Mouse (Mus musculus): ENCODE data around the gene Rabggta. TPM values are rescaled to one million over a fixed set of nuclear protein-coding genes. Genes with fewer than 3 reads are reported as not detected.

Gene Rabggta
- 23.7 and 38.4 TPM in 2 replicates for total RNA-seq (2023)

DNA sequence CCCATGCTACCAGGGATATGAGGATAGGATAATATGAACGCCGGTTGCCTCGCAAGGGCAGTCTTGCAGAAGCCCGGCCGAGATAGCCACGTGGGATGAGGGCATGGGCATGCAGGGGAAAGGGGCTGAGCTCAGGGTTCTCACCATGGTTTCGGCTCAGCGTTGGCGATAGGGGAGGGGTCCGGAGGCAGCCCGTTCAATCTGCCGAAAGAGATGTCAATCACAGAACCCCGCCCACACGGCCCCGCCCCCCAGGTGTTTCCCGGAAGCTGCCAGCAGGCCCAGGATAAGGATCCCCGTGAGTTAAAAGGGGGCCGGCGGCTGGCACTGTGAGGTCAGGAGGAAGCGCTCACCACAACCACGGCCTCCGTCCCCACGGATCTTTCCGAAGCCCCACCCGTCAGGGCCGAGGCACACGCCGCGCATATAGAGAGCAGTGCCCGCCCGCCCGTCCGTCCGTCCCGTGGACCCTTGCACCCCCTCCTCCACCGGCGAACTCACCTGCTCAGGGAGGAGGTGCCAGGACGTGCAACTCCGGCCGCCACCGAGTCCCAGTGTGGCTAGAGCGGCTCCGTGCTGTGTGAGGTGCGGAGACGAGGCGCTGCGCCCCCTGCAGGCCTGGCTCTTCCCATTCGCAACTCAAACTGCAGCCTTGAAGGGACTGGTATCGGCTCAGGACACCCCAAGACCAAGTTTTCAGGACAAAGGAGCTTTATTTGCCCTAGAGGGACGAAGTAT lies at the start of gene Rabggta:
TSS of gene Rabggta (minus strand) at position 564 of the 738 bp plus-strand sequence.

DNA sequence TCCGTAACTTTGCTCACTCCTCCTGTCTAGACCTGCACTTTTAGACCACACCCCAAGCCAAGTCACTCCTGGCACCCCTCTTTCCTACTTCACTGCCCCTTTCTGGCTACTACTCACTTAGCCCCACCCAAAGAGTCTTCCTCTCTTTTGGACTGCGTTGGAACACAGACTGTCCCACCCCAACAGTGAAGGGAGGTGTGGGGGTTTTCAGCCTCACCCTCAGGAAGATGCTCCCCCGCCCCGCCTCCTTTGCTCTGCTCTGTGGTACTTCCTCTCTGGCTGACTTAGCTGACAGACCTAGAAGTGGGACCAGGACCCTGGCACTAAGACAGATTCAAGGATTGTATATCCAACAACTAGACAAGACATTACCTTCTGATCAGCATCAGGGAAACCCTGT lies 43.6 kb upstream of the Rabggta start, which contains the start of gene Ltb4r1:
TSS of gene Ltb4r1 (plus strand) at position 267 of the 400 bp plus-strand sequence.

DNA sequence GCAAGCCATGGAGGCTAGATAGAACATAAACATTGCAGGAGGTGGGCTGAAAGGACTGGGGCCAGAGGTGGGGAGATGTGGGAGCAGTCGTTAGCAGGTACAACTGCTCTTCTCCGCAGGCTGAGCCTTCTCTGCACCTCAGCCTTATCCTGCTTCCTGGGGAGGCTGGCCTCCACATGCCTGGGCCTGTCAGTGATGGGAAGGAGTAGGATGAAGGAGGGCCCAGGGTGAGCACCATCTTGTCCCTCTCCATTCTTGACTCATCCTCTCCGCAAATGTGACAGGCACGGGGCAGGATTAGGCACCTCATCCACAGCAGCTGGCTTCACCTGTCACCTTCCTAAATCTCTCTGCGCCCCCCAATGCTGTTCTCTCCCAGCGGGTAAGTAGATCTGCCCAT lies 39.1 kb upstream of the Rabggta start, which contains the start of gene Ltb4r2:
TSS of gene Ltb4r2 (plus strand) at position 266 of the 400 bp plus-strand sequence.

DNA sequence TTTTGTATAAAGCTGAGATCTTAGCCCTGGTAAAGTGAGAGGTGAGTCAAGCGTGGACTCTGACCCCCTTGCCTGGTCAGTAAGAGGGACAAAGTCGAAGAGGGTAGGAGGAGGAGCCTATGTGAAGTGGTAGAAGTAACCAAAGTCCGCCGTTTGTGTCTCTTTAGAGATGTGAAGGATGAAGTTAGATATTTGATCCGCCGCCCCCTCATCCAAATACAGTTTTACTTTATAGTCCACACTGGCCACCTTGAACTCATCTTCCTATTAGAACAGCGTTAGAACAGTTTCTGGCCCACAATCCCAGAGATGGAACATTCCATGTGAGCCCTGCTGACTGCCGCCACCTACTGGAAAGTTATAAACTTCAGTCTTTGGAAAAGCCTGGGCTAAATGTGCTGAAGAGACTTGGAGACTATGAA lies 36.3 kb upstream of the Rabggta start, which contains the start of gene Cideb:
TSS of gene Cideb (minus strand) at position 96 of the 422 bp plus-strand sequence.

DNA sequence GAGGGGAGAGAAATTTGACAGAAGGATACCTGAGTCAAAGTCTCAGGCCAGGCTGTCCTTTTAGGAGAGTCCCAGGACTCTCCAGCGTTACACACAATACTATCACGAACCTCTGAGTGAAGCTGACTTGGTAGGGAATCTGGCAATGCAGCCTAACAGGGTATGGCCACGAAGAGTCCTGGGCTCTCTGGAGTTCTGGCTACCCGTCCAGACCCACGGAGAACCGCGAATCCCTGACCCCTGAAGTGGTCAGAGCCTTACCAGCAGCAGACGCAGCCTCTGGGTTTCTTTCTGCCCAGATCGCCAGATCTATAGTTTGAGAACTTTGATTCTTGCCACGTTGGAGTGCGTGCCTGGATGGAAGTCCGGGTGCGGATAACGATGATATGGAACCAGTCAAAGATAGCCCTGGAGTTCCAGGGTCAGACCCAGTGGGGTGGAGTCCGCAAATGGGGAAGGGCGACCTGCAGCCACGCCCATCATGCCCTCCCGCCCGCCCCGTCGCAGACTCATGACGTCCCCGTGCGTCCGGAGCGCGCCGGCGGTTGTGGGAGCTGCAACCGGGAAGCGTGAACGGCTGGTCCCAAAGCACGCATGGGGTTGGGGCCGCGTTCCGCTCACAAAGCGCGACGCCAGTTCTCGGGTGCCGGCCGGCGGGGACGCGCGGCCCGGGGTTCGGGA lies 23.3 kb upstream of the Rabggta start, which contains the start of the genes Dhrs1 and Nop9:
TSS of gene Dhrs1 (minus strand) at position 511 of the 681 bp plus-strand sequence.
TSS of gene Nop9 (plus strand) at position 514 of the 681 bp plus-strand sequence.

DNA sequence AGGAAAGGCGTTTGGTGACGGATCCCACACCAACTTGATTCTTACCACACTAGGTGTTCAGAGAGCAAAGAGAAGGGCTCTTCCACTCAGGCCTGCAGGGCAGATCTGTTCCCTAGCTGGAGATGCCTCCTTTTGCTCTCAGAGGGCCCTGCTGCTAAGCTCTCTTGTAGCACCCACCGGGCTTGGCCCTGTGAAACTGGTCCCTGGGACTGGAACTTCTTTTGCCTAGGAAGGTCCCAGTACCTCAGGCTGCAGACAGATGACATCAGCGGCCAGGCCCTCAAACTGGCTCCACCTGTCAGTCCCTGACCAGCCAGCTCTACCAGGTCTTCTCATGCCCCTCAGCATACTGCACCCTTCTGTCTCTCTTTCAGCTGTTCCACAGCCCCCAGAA lies 8.3 kb downstream of the Rabggta start, which contains the start of gene Tgm1:
TSS of gene Tgm1 (minus strand) at position 198 of the 394 bp plus-strand sequence.

DNA sequence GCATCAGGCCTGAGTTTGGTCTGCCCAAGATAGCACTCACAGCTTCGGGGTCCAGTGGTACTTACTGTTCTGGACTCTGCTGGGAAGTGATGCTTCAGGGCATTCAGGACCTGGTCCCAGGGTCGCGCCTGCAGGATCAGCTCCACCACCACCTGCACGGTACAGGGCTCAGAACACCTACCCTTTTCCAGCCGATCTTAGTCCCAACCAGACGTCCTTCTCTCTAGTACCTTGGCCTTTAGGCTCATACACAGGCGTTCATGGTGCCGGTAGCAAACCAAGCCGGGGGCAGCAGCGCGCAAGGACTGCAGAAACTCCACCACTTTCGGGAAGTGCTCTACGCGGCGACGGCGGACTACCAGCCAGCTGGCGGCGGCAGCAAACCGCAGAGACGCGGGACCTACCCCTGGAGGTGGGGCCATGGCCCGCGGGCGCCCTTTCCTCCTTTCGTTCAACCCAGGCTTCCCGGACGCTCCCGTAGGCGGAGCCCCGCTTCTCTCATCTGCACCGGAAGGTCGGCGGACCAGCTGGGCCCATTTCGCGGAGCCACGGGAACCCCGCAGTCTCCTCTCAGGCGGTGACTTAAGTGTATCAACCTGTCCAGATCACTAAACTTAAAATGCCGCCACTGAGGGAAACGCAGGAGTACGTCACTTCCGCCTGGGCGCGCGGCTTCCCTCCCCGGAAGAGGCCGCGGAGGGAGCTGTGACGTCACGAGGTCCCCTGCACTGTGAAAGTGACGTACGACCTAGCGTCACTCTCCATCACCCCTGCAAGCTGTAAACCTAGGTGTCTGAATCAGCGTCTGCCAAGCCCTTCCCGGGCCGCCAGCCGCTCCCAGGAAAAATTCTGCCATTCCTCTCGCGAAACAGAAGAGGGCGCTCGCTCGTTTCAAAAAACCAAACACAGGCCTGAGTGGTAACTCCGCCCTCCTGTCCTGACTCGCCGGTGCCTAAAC lies 40.6 kb downstream of the Rabggta start, which contains the start of gene Tinf2:
TSS of gene Tinf2 (minus strand) at position 661 of the 958 bp plus-strand sequence.

DNA sequence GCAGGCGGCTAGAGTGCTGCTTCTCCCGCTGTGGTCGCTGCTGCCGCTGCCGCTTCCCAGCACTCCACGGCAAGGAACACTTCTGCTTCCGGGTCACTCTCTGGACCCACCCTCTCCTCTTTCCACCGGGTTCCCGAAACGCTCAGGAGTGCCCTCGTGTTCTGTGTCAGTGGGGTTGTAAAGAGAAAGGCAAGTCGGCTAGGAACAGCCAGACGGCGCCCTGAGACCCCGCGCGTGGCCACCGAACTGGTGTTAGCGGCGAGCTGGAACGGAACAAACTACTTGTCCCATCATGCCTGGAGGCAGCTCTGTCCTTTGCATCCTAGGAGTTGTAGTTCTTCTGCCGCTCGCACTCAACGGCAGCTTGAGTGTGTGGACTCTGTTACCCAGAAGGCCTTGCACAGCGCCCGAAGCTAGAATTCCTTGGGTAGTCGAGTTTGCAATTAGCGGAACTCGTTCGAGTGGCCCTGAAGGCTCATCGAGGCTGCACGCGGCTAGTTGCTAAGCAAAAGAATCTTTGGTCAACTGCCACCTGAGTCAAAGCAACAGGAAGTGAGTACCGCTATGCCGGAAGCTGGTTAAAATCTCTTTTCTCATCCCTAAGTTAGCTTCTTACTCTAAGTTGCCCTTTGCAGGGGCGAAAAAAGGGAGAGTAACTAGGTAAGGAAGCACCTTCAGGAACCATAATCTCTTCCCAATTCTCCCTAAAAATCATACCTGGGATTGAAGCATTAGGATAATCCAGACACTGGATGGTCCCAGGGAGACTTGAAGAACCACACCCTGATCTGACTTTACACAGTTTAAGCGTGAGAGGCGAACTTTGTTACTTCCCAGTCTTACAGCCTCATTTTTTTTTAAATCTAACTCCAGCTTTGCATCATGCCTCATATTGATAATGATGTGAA lies 50.0 kb downstream of the Rabggta start, which contains the start of the genes Gmpr2 and Nedd8:
TSS of gene Gmpr2 (plus strand) at position 109 of the 908 bp plus-strand sequence.
TSS of gene Nedd8 (minus strand) at position 292 of the 908 bp plus-strand sequence.

Other genes starting within 250 kb of the Rabggta start
- gene Dhrs4, start 243.5 kb downstream of the Rabggta start, total RNA-seq (2023) = 12.9 and 13.7 TPM in 2 replicates
- not detected in 2 replicates for gene Carmil3, start 231.6 kb downstream of the Rabggta start, total RNA-seq (2023)
- gene Cpne6, start 211.8 kb downstream of the Rabggta start, total RNA-seq (2023) = not detected in 2 replicates
- not detected in 2 replicates for gene Nrl, start 197.3 kb downstream of the Rabggta start, total RNA-seq (2023)
- 14.4 and 20.4 TPM in 2 replicates for gene Pck2, start 182.0 kb downstream of the Rabggta start, total RNA-seq (2023)
- 44.0 and 53.0 TPM in 2 replicates for gene Dcaf11, start 162.3 kb downstream of the Rabggta start, total RNA-seq (2023)
- gene A730061H03Rik, start 161.9 kb downstream of the Rabggta start, total RNA-seq (2023) = 1.2 and 2.0 TPM in 2 replicates
- gene Fitm1, start 146.6 kb downstream of the Rabggta start, total RNA-seq (2023) = not detected in 2 replicates
- gene Psme1, start 144.1 kb downstream of the Rabggta start, total RNA-seq (2023) = 122 and 139 TPM in 2 replicates
- 1.5 and 1.8 TPM in 2 replicates for gene Emc9, start 137.0 kb downstream of the Rabggta start, total RNA-seq (2023)
- gene Psme2, start 131.2 kb downstream of the Rabggta start, total RNA-seq (2023) = 174 and 199 TPM in 2 replicates
- 49.9 and 68.0 TPM in 2 replicates for gene Rnf31, start 130.6 kb downstream of the Rabggta start, total RNA-seq (2023)
- 49.8 and 55.5 TPM in 2 replicates for gene Irf9, start 118.7 kb downstream of the Rabggta start, total RNA-seq (2023)
- 0.22 TPM in 1 of 2 replicates, not detected in the other for gene Rec8, start 104.2 kb downstream of the Rabggta start, total RNA-seq (2023)
- 10.0 and 12.5 TPM in 2 replicates for gene Ipo4, start 86.3 kb downstream of the Rabggta start, total RNA-seq (2023)
- 1.5 and 2.2 TPM in 2 replicates for gene Gm49378, start 84.4 kb downstream of the Rabggta start, total RNA-seq (2023)
- gene Tm9sf1, start 78.5 kb downstream of the Rabggta start, total RNA-seq (2023) = 29.1 and 33.0 TPM in 2 replicates
- gene Tssk4, start 72.1 kb downstream of the Rabggta start, total RNA-seq (2023) = 1.3 and 1.7 TPM in 2 replicates
- 9.4 and 11.2 TPM in 2 replicates for gene Mdp1, start 61.8 kb downstream of the Rabggta start, total RNA-seq (2023)
- gene Gmpr2, start 50.3 kb downstream of the Rabggta start, total RNA-seq (2023) = 12.0 and 12.3 TPM in 2 replicates
- 129 and 152 TPM in 2 replicates for gene Nedd8, start 50.1 kb downstream of the Rabggta start, total RNA-seq (2023)
- 47.7 and 63.8 TPM in 2 replicates for gene Tinf2, start 40.4 kb downstream of the Rabggta start, total RNA-seq (2023)
- gene Tgm1, start 8.3 kb downstream of the Rabggta start, total RNA-seq (2023) = 2.1 and 2.6 TPM in 2 replicates
- gene Dhrs1, start 23.4 kb upstream of the Rabggta start, total RNA-seq (2023) = 47.8 and 56.7 TPM in 2 replicates
- gene Nop9, start 23.4 kb upstream of the Rabggta start, total RNA-seq (2023) = 12.1 and 17.3 TPM in 2 replicates
- gene Cideb, start 36.2 kb upstream of the Rabggta start, total RNA-seq (2023) = 0.77 TPM in 1 of 2 replicates, not detected in the other
- gene Ltb4r2, start 39.2 kb upstream of the Rabggta start, total RNA-seq (2023) = 0.43 and 1.0 TPM in 2 replicates
- gene Ltb4r1, start 43.7 kb upstream of the Rabggta start, total RNA-seq (2023) = 203 and 207 TPM in 2 replicates
- 0.63 TPM in 1 of 2 replicates, not detected in the other for gene Adcy4, start 61.8 kb upstream of the Rabggta start, total RNA-seq (2023)
- gene Ripk3, start 66.6 kb upstream of the Rabggta start, total RNA-seq (2023) = 42.5 and 50.7 TPM in 2 replicates
- gene Nfatc4, start 100.9 kb upstream of the Rabggta start, total RNA-seq (2023) = not detected in 2 replicates
- 1.1 and 3.0 TPM in 2 replicates for gene Nynrin, start 131.7 kb upstream of the Rabggta start, total RNA-seq (2023)
- 0.48 and 0.54 TPM in 2 replicates for gene Cbln3, start 162.1 kb upstream of the Rabggta start, total RNA-seq (2023)
- 107 and 146 TPM in 2 replicates for gene Khnyn, start 162.7 kb upstream of the Rabggta start, total RNA-seq (2023)
- gene Sdr39u1, start 178.0 kb upstream of the Rabggta start, total RNA-seq (2023) = 1.9 and 2.2 TPM in 2 replicates
- not detected in 2 replicates for gene Cma1, start 222.4 kb upstream of the Rabggta start, total RNA-seq (2023)
- not detected in 2 replicates for gene Cma2, start 228.7 kb upstream of the Rabggta start, total RNA-seq (2023)